Mouse (Mus musculus): ENCODE results near the gene Ech1. TPM values are rescaled to one million over a fixed set of nuclear protein-coding genes. Genes with fewer than 3 reads are reported as not detected.

Ech1 gene
- polyA plus RNA-seq, 1 experiment from 2014 or later = 169 TPM

DNA sequence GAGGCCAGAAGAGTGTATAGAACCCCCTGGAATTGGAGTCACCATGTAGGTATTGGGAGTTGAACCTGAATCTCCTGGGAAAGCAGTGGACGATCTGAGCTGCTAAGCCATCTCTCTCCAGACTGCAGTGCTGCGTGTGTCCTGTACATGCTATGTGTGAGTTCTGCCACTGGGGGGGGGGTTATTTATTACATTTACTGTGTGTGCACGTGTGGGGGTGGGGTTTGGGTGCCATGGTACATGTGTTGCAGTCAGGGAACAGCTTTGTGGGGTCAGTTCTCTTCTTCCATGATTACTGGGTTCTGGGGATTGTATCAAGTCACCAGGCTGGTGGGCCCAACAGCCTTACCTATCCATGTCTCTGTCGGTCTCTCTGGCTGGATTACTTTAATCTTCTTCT, 18.1 kb upstream of the Ech1 start:
- no peak overlapping the region for H3K9ac ChIP-seq
- no peaks in the 10 kb centered on the region for H3K27me3 ChIP-seq (replicated peaks)
- no peak overlapping the region for H3K4me3 ChIP-seq
- no peaks in the 10 kb centered on the region for H3K9me3 ChIP-seq
- no peak overlapping the region for H3K4me2 ChIP-seq
- ATAC-seq (ENCODE audit: extremely low read depth, insufficient number of reproducible peaks, low FRiP score, low TSS enrichment) = no peak
- WGBS = 89% methylated on average over 4 of the region's 4 CpGs
- peaks cover 37% of the 10 kb centered on the region for H3K4me1 ChIP-seq
- peaks cover 3% of the 10 kb centered on the region for H3K36me3 ChIP-seq
- no peak overlapping the region for H3K27ac ChIP-seq (replicated peaks)

DNA sequence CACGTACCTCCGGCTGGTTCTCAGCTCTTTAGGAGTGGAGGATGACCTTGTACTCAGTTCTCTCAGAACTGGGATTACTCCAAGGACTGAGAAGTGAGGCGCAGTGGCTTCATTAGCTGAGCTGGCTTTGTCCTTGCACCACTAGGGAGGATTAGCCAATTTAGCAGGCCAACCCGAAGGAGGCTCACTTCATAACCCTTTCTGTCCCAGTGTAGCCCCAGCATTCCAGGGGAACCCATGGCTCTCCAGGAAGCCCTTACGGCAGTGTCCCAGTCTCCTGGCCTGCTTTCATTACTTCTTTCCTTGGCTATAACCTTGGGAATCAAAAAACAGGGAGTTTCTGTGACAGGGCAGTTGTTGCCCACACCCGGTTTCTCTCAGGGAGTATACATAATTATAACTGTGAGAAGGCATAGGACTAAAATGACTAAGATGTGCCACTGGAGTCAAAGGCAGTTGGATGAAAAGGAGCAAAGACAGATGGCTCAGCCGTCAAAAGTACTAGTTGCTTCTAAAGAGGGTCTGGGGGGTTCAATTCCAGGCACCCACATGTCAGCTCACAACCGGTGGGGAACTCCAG, 17.3 kb upstream of the Ech1 start:
- Histone ChIP-seq H3K27me3 (replicated peaks) (no peaks in the 10 kb centered on the region), H3K9me3 (no peaks in the 10 kb centered on the region), H3K9ac (peak overlapping the region; percentile 98), H3K36me3 (peaks cover 11% of the 10 kb centered on the region), H3K4me3 (peak overlapping the region; percentile 86), H3K27ac (replicated peaks) (peak overlapping the region; percentile 100), H3K4me2 (peak overlapping the region; percentile 98), H3K4me1 (peaks cover 37% of the 10 kb centered on the region)
- ATAC-seq (ENCODE audit: extremely low read depth, insufficient number of reproducible peaks, low FRiP score, low TSS enrichment) = no peak
- WGBS = 47% methylated on average over 6 of the region's 8 CpGs

DNA sequence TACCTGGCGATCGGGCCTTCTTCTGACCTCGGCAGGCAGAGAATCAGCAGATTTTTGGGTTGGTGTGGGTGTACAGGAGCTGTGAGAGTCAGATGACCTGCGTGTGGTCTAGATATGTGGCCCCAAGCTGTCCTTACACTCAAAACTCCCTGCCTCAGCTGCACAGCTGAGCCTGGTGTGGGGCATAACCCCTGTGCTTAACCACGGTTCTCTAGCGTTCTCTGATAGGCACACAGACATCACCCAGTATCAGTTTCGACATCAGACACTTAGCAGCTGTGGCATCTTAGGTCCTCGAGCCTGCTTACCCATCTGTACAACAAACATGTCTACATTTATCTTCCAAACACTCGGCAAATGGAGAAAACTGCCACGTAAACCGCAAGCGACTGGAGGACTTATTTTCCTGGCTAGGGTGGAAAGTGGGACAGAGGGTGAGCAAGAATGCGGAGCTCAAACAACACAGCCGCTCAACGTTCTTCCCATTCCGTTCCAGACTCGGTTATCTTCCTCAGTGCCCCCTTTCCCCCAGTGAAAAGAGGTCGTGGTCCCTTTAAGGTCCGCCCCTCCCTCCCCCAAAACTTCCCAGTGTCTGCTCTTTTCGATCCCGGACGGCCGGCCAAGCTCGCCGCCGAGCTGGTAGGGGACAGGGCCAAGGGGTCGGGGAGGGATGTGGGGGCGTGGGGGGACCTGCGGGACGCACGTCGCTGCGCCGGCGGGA, 16.6 kb upstream of the Ech1 start, which contains the start of gene Hnrnpl:
Hnrnpl (plus strand) TSS at position 321 of the 721 bp plus-strand sequence.
- peak within 1 kb of the TSS; percentile 98 for H3K4me2 ChIP-seq
- H3K27ac ChIP-seq (replicated peaks) = peak within 1 kb of the TSS; percentile 100
- 2% methylated on average over 35 of the region's 35 CpGs for WGBS
- H3K4me3 ChIP-seq = peak within 1 kb of the TSS; percentile 86
- H3K27me3 ChIP-seq (replicated peaks) = no peaks in the 10 kb centered on the region
- peak within 1 kb of the TSS; percentile 98 for H3K9ac ChIP-seq
- H3K9me3 ChIP-seq = no peaks in the 10 kb centered on the region
- H3K36me3 ChIP-seq = peaks cover 18% of the 10 kb centered on the region
- peaks cover 37% of the 10 kb centered on the region for H3K4me1 ChIP-seq
- peak; percentile 0; the same call in 1 of the 2 replicates for ATAC-seq (ENCODE audit: extremely low read depth, insufficient number of reproducible peaks, low FRiP score, low TSS enrichment)

DNA sequence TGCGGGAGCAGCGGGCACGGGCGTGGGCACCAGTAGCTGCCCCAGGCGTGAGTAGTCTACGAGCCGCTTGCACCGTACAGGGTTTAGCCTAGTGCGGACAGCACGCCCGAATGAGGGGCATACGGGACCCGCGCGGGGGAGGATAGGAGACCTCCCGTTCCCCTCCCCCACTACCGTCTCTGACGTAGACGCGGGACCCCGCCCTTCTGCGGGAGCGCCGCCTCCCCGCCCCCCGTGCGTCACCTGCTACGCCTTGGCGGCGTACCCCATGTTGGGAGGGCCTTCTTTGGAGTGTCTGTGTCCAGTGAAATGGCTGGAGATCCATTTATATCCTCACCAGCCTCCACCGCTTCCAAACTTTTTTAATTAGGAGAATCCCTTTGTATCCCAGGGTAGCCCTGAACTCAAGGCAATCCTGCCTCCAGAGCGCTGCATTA, 16.0 kb upstream of the Ech1 start:
- WGBS = under 1% methylated on average over 29 of the region's 32 CpGs
- peak; percentile 68 for ATAC-seq (ENCODE audit: extremely low read depth, insufficient number of reproducible peaks, low FRiP score, low TSS enrichment)
- no peaks in the 10 kb centered on the region for H3K27me3 ChIP-seq (replicated peaks)
- H3K4me2 ChIP-seq = peak overlapping the region; percentile 98
- peak overlapping the region; percentile 100 for H3K27ac ChIP-seq (replicated peaks)
- H3K4me3 ChIP-seq = peak overlapping the region; percentile 86
- peak overlapping the region; percentile 98 for H3K9ac ChIP-seq
- no peaks in the 10 kb centered on the region for H3K9me3 ChIP-seq
- peaks cover 37% of the 10 kb centered on the region for H3K4me1 ChIP-seq
- H3K36me3 ChIP-seq = peaks cover 24% of the 10 kb centered on the region

DNA sequence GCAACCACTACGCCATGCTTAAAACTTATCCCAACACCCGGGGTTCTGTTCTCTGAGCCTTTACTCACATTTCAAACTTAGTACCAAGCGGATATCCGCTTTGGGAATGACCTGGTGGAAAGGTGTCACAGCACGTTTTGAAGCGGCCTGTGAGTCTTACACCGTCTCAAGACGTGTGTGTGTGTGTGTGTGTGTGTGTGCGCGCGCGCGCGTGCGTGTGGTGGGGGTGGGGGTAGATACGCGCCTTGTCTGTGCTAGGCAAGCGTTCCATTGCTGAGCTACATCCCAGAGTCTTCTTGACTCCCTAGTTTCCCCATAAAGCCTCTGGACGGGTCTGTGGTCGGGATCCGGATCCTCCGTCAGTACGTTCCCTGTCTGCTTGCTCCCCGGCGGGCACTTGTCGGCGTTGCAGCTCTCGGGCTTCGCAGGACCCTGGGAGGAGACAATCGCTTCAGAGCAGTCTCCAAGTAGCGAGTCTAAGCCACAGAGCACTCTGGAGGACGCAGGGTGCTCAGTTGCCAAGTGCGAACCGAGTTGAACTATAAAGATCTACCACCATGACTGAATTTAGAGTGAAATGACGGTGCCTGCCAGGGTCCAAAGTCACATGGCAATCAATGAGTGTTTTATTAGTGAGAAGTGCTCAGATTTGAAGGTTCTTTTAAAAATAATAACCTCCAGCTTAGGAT, 15.5 kb upstream of the Ech1 start:
- WGBS = under 1% methylated on average over 35 of the region's 35 CpGs

DNA sequence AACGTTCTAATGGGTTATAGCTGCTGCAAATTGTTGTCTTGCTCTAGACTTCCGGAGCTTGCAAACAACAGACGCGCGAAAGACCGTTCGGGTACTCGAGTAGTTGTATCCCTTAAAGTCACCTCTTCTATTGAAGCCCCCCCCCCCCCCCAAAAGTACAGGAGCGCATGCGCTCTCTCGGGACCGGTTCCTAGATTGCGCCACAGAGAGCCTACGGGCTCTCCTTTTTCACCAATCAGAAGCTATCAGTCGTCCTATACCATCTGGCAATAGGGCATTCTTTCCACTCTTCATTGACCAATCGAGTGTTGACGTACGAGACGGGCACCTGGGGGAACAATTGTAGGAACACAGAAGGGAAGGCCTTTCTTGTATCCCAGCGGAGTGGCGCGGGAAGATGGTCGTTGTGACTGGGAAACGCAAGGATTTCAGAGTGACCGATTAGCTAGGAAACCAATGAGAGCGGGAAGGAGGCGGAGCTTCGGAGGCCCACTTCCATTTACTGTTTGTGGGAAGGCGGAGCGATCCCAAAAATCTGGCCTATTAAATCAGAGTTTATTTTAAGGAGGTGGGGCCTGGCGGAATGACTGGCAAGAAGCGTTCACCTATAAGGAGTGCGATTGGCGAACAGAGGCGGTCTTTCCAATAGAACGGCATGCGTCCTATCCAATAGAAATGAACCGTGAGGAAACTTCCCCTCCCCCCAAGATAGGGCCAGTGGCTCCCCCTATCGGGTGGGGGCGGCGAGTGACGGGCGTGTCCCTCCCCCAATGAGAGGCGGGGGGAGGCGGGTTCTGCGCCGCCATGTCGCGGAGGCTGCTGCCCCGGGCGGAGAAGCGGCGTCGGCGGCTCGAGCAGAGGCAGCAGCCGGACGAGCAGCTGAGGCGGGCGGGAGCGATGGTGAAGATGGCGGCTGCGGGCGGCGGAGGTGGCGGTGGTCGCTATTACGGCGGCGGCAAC, 14.6 kb upstream of the Ech1 start:
- peaks cover 38% of the 10 kb centered on the region for H3K36me3 ChIP-seq
- no peaks in the 10 kb centered on the region for H3K9me3 ChIP-seq
- H3K4me1 ChIP-seq = peaks cover 48% of the 10 kb centered on the region
- ATAC-seq (ENCODE audit: extremely low read depth, insufficient number of reproducible peaks, low FRiP score, low TSS enrichment) = peak; percentile 83
- peak overlapping the region; percentile 99 for H3K9ac ChIP-seq
- no peaks in the 10 kb centered on the region for H3K27me3 ChIP-seq (replicated peaks)
- peak overlapping the region; percentile 100 for H3K27ac ChIP-seq (replicated peaks)
- H3K4me3 ChIP-seq = peak overlapping the region; percentile 86
- under 1% methylated on average over 66 of the region's 70 CpGs for WGBS
- H3K4me2 ChIP-seq = peak overlapping the region; percentile 99

More for the DNA sequence above, 15.5 kb upstream of the Ech1 start:
- Histone ChIP-seq H3K27me3 (replicated peaks) (no peaks in the 10 kb centered on the region), H3K4me2 (peak overlapping the region; percentile 98), H3K9ac (peak overlapping the region; percentile 98), H3K4me3 (peak overlapping the region; percentile 86), H3K4me1 (peaks cover 40% of the 10 kb centered on the region), H3K9me3 (no peaks in the 10 kb centered on the region), H3K27ac (replicated peaks) (peak overlapping the region; percentile 100), H3K36me3 (peaks cover 29% of the 10 kb centered on the region)
- ATAC-seq (ENCODE audit: extremely low read depth, insufficient number of reproducible peaks, low FRiP score, low TSS enrichment) = 0 out of 2 replicates have a peak, but pooled peaks have one; percentile 4

DNA sequence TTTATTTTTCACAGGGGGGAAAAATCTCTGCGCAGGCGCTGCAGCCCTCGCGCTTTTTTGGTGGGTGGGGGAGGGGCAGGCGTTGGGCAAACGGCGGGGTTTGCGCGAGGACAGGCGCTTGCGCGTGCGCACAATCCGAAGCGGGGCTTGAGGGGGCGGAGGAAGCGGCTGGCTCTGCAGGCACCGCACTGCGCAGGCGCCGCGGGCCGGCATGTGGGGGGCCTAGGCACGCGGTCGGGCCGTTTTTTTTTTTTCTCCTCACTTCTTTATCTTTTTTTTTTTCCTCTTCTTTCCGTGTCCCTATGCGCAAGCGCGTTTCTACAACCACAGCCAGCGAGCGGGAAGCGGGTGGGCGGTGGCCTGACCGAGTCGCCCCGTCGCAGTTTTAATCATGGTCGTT, 13.8 kb upstream of the Ech1 start:
- Histone ChIP-seq H3K4me2 (peak overlapping the region; percentile 99), H3K27ac (replicated peaks) (peak overlapping the region; percentile 99), H3K36me3 (peaks cover 46% of the 10 kb centered on the region), H3K27me3 (replicated peaks) (no peaks in the 10 kb centered on the region), H3K9ac (peak overlapping the region; percentile 99), H3K9me3 (no peaks in the 10 kb centered on the region), H3K4me3 (peak overlapping the region; percentile 86), H3K4me1 (peaks cover 57% of the 10 kb centered on the region)
- under 1% methylated on average over 40 of the region's 40 CpGs for WGBS
- peak; percentile 65 for ATAC-seq (ENCODE audit: extremely low read depth, insufficient number of reproducible peaks, low FRiP score, low TSS enrichment)

DNA sequence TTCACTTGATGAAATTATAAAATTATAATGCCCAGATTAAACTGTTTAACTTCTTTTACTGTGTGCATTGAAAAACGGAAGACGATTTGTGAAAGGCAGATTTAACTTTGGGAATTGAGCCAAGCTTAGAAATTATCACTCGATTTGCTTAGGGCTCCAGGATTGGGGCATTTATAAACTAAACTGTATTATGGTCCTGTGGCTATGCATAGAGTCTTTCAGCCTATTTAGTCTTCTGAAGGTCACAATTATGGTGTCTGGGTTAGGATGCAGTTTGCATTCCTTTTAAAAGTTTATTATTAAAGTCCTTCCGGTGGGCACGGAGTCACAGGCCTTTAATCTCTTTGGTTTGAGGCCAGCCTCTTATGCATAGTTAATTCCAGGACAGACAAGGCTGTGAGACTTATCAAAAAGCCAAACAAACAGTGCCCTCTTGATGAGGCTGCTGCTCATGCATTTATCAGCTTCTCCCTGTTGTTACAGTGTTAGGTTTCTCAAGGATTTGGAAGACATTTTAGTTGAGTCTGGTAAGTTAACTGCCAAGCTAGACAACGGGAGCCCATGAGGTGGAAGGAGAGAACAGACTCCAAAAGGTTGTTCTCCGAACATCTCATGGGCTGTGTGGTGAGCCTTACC, 13.3 kb upstream of the Ech1 start:
- Histone ChIP-seq H3K36me3 (peaks cover 52% of the 10 kb centered on the region), H3K4me2 (peak overlapping the region; percentile 99), H3K9me3 (no peaks in the 10 kb centered on the region), H3K4me1 (peaks cover 61% of the 10 kb centered on the region), H3K27me3 (replicated peaks) (no peaks in the 10 kb centered on the region), H3K9ac (peak overlapping the region; percentile 99), H3K27ac (replicated peaks) (peak overlapping the region; percentile 99), H3K4me3 (peak overlapping the region; percentile 86)
- no peak for ATAC-seq (ENCODE audit: extremely low read depth, insufficient number of reproducible peaks, low FRiP score, low TSS enrichment)
- 3% methylated on average over 7 of the region's 7 CpGs for WGBS

DNA sequence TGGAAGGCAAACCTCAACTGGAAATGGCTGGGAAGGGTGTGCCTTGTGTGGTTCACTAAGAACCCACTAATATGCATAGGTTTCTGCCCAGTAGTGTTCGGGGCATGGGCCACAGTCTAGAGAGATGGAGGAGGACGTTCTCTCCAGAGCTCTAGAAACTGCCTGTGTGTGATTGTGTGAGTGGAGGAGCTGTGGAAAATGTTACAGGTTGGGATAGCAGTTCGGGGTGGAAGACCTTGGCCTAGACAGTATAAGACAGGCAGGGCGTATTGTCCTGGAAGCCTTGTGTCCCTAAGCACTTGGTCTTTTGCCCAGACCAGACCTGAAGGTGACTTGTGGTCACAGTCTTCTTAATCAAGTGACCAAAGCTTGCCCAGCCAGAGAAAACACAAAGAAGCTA, 12.6 kb upstream of the Ech1 start:
- H3K9ac ChIP-seq = peak overlapping the region; percentile 99
- peaks cover 58% of the 10 kb centered on the region for H3K36me3 ChIP-seq
- no peak for ATAC-seq (ENCODE audit: extremely low read depth, insufficient number of reproducible peaks, low FRiP score, low TSS enrichment)
- H3K4me2 ChIP-seq = peak overlapping the region; percentile 99
- 46% methylated on average over 4 of the region's 4 CpGs for WGBS
- no peaks in the 10 kb centered on the region for H3K9me3 ChIP-seq
- no peaks in the 10 kb centered on the region for H3K27me3 ChIP-seq (replicated peaks)
- peaks cover 65% of the 10 kb centered on the region for H3K4me1 ChIP-seq
- peak overlapping the region; percentile 99 for H3K27ac ChIP-seq (replicated peaks)
- peak overlapping the region; percentile 86 for H3K4me3 ChIP-seq

DNA sequence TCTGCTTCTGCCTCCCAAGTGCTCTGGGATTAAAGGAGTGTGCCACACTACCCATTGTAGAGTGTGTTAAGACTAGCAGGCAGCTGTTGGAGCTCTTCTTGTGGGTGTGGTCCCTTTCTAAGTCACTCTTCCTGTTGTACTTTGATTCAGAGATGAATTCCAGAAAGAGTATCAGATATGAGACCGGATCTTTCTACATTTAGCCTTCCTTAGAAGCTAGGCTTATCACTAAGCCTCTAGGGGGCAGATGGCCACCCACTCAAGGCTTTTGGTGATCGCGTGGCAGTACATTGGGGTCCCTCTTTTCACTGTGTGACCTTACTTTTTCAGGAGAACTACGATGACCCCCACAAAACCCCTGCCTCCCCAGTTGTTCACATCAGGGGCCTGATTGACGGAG, 12.1 kb upstream of the Ech1 start:
- Histone ChIP-seq H3K9ac (peak overlapping the region; percentile 99), H3K4me3 (peak overlapping the region; percentile 86), H3K9me3 (no peaks in the 10 kb centered on the region), H3K4me1 (peaks cover 66% of the 10 kb centered on the region), H3K4me2 (peak overlapping the region; percentile 99), H3K27ac (replicated peaks) (peak overlapping the region; percentile 99), H3K36me3 (peaks cover 63% of the 10 kb centered on the region), H3K27me3 (replicated peaks) (no peaks in the 10 kb centered on the region)
- no peak for ATAC-seq (ENCODE audit: extremely low read depth, insufficient number of reproducible peaks, low FRiP score, low TSS enrichment)
- 52% methylated on average over 5 of the region's 5 CpGs for WGBS
